Mouse (Mus musculus): ENCODE measurements around the gene Whrn. TPM values are rescaled to one million over a fixed set of nuclear protein-coding genes. Genes with fewer than 3 reads are reported as not detected.

The Whrn gene
- total RNA-seq (2021) = 1 to 10 TPM; 1.6 to 2.2 TPM
- long read RNA-seq, experiment 1, full-length matches to known transcripts = 1 of 2 reads
- long read RNA-seq, experiment 1, partial matches to known transcripts = 1 of 2 reads
- long read RNA-seq, experiment 1, other reads (novel, unspliced or antisense) = 0 of 2 reads
- long read RNA-seq, experiment 2, full-length matches to known transcripts = 1 of 4 reads
- long read RNA-seq, experiment 2, partial matches to known transcripts = 1 of 4 reads
- long read RNA-seq, experiment 2, other reads (novel, unspliced or antisense) = 2 of 4 reads

DNA sequence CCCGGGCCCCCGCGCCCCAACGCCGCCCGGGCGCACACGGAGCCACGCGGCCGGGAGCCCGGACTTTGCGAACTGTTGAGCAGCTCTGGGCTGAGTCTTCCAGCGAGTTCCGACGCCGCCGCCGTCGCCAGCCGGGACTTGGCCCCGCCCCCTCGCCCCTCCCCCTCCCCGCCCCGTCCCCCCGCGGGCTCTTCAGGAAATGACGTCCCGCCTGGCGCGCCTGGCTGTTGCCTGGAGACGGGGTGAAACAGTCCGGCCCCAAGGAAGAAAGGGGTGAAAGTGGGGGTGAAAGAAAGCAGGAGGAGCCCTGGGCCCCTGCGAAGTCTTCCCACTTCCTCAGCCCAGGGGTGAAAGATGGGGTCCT, at the start of gene Whrn:
TSS of gene Whrn (minus strand) at position 77 of the 364 bp plus-strand sequence.
- DNase-seq = peak; percentile 87
- no peak for TF ChIP-seq CTCF (IDR thresholded peaks at IDR 0.05)
- peak within 1 kb of the TSS; percentile 74 for H3K4me3 ChIP-seq
- H3K27ac ChIP-seq = peak within 1 kb of the TSS; percentile 60
- intact Hi-C loops (cut with DNase I) = loop anchor here (5.0 kb wide), 1 partner anchor 46 kb away; the partner anchor contains the start of gene Atp6v1g1

DNA sequence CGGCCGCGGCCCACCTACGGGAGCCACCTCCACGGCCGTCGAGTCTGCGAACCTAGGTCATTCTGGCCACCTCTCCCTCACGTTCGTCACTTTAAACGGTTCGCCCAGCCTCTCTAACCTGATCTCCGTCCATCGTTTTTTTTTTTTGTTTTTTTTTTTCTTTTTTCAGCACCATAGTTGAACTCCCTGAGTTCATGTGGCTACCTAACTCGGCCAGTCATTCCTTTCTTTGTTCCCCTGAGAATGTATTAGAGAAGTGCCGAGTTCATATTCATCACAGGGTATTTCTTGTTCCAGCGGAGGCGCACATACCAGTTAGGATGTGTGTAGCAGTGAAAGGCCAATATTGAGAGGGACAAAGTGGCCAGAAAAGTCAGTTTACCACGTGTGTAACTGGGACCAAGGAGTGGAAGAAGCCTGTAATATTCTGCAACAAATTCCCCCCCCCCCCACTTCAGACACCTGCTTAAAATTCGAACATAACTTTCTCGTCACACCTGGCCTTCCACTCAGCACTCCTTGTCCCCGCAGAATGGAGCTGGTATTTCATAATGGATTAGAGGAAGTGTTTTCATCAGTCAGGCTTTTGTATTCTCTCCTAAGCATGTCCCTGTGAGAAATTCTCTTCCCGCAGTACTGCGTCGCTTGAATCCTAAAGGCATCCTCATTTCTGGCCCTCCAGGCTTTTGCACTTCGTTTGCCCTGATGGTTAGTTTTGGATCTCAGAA, 49.6 kb upstream of the Whrn start:
- no peak for TF ChIP-seq CTCF (IDR thresholded peaks at IDR 0.05)
- Histone ChIP-seq H3K27ac (peak overlapping the region; percentile 95), H3K4me3 (peak overlapping the region; percentile 99)
- DNase-seq = no peak
- intact Hi-C loops (cut with DNase I) = no loop called here

DNA sequence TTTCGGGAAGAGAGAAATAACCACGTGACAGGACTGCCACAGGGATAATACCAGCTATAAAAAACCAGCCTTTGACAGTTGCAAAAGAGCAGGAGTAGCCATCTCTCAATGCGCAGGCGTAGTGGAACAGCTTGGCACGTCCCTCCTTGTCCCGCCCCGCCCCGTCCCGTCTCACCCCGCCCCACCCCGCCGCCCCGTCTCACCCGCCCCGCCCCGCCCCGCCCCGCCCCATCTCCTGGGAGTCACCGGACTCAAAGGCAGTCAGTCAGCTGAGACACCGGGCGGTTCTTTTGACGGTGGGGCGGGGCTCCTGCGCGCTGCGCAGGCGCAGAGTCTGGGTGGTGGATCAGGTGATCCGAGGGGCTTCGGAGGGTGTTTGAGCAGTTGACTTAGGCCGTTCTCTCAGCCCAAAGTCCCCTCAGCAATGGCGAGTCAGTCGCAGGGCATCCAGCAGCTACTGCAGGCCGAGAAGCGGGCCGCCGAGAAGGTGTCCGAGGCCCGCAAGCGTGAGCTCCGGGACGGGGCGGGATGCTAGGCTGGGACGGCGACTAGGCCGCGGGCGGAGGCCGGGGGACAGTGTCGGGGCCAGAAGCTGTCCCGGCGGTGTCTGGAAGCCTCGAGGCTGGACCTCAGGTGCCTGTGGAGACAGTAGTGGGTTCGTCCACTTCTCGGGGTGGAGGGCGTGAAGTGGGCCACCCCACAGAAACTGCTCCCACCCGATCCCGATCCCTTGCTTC, 48.9 kb upstream of the Whrn start, which contains the start of gene Atp6v1g1:
TSS of gene Atp6v1g1 (plus strand) at position 279 of the 737 bp plus-strand sequence.
- intact Hi-C loops (cut with DNase I) = loop anchor here (5.0 kb wide), 2 partner anchors 47 to 132 kb away; partner anchors contain the start of gene Whrn

DNA sequence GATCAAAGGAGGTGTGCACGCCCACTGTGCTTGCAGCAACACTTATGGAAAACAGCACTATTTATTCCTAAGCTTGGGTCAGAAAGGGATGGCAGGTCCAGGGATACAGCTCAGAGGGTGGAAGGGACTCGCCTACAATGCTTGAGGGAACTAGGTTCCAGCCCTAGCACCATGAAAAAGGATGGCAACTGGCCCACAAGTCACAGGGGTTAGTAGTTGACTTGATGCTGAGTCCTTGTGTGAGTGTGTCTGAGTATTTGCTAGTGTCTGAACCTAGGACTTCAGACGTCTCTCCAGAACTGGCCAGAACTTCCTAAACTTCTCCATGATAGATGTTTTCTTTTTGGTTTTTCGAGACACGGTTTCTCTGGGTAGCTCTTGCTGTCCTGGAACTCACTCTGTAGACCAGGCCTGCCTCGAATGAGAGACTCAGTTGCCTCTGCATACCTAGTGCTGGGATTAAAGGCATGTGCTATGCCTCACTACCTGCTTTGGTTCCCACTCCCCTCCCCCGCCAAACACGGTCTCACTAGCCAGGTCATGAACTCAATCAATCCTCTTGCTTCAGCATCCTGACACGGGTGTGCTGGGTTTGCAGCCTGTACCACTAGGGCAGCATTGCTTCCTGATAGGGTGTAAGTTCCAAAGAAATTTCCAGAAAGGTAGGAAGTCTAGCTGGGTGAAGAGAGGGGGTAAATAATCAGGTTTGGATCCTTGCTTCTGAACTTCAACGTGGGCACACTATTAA, 48.1 kb upstream of the Whrn start:
- peak; percentile 25; the same call in 1 of the 2 replicates for TF ChIP-seq CTCF (IDR thresholded peaks at IDR 0.05)
- DNase-seq = peak; percentile 51
- intact Hi-C loops (cut with DNase I) = loop anchor here (5.0 kb wide), 2 partner anchors 47 to 132 kb away; partner anchors contain the start of gene Whrn
- H3K27ac ChIP-seq = peak overlapping the region; percentile 88
- H3K4me3 ChIP-seq = peak overlapping the region; percentile 99

More for the DNA sequence above, 48.9 kb upstream of the Whrn start, which contains the start of gene Atp6v1g1:
- no peak for TF ChIP-seq CTCF (IDR thresholded peaks at IDR 0.05)
- DNase-seq = peak; percentile 97
- peak within 1 kb of the TSS; percentile 99 for H3K4me3 ChIP-seq
- H3K27ac ChIP-seq = peak within 1 kb of the TSS; percentile 95

DNA sequence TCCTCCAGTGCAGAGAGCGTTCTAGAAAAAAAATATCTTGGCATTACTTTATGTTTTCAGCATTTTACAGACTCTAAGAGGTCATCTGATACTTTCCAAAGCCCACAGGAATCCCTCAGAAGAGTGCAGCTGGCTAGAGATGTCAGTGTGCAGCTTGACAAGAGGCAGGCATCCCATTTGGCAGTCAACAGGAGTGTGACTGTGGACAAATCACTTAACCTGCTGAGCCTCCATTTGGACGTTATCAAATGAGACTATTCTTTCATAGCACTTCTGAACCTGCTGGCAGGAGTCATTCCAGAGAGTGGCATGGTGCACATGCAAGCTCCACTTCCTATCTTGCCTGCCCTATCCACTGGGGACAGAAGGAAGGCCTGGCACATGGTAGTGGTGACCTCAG, 46.4 kb upstream of the Whrn start:
- no peak overlapping the region for H3K4me3 ChIP-seq
- intact Hi-C loops (cut with DNase I) = loop anchor here (5.0 kb wide), 2 partner anchors 45 to 130 kb away; partner anchors contain the start of gene Whrn
- peak overlapping the region; percentile 76 for H3K27ac ChIP-seq
- TF ChIP-seq CTCF (IDR thresholded peaks at IDR 0.05) = no peak
- peak; percentile 67 for DNase-seq

DNA sequence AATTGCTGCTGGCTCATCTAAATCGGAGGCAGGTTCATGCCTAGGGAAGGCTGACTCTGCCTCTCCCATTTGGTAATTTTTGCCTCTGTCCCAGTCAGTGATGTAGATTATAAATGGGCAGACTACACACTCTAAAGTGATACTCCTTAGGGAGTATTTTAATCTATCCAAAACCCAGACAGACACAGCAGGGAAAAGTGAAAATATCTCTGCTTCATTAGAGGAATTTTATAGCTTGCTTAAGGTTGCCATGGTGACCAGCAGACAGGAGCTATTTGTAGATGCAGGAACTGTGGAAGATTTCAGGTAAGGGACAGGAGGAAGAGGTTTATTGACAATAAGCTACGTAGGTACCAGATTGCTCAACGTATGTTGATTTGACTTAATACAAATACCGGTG, 41.8 kb upstream of the Whrn start:
- intact Hi-C loops (cut with DNase I) = no loop called here
- no peak overlapping the region for H3K4me3 ChIP-seq
- no peak for TF ChIP-seq CTCF (IDR thresholded peaks at IDR 0.05)
- no peak overlapping the region for H3K27ac ChIP-seq
- no peak for DNase-seq

DNA sequence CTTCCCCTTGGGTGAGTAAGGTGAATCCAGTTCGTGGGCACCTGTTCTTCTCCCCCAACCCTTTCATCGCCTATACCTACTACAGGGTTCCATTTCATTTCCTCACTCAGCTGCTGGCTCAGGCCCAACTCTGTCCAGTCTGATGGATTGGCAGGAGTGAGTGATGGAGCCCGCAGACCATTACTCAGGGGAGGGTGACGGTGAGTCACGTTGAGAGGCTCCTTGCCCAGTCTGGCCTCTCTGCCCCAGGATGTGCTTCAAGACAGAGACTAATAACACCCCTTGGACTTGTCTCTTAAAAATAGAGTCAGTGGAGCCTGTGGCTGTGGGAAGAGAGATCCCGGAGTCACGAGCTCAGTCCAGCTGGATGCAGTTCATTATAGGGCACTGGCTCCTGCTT, 34.6 kb upstream of the Whrn start:
- TF ChIP-seq CTCF (IDR thresholded peaks at IDR 0.05) = no peak
- no peak overlapping the region for H3K27ac ChIP-seq
- DNase-seq = no peak
- no peak overlapping the region for H3K4me3 ChIP-seq
- intact Hi-C loops (cut with DNase I) = no loop called here

DNA sequence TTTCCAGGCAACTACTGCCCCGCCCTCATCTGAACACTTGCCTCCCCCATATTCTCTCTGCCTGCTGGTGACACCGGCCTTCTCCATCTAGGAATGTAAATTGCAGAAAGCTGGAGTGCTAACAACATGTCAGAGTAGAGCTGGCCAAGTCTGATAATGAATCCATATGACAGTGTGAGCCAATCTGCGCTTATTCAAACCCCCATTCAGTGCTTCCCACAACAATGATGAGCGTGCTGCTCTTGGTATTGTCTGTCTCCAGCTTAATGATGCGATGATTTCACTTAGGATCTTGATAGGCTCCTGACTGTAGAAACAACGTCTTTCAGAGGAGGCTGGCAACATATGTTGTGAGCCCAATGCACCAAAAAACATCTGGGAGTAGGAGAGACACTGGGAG, 33.2 kb upstream of the Whrn start:
- intact Hi-C loops (cut with DNase I) = no loop called here
- Histone ChIP-seq H3K4me3 (no peak overlapping the region), H3K27ac (no peak overlapping the region)
- no peak for DNase-seq
- TF ChIP-seq CTCF (IDR thresholded peaks at IDR 0.05) = no peak

DNA sequence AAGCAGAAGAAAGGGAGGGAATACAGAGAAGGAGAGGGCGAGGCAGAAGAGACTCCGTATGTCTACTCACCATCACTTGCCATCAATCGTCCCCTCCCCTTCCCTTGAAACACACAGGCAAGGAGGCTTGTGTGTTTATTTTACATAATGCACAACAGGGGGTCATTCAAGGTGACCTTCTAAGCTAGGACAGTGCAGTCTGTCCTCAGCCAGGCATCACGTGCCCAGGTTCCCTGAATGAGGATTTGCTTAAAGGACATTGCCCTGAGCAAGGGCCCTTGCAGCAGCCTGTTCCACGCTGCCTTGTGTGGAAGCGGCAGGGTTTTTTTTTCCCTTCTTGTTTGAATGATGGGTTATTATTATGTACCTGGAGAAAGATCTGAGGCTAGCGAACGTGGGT, 29.7 kb upstream of the Whrn start:
- Histone ChIP-seq H3K27ac (no peak overlapping the region), H3K4me3 (no peak overlapping the region)
- no peak for TF ChIP-seq CTCF (IDR thresholded peaks at IDR 0.05)
- DNase-seq = no peak
- intact Hi-C loops (cut with DNase I) = no loop called here

DNA sequence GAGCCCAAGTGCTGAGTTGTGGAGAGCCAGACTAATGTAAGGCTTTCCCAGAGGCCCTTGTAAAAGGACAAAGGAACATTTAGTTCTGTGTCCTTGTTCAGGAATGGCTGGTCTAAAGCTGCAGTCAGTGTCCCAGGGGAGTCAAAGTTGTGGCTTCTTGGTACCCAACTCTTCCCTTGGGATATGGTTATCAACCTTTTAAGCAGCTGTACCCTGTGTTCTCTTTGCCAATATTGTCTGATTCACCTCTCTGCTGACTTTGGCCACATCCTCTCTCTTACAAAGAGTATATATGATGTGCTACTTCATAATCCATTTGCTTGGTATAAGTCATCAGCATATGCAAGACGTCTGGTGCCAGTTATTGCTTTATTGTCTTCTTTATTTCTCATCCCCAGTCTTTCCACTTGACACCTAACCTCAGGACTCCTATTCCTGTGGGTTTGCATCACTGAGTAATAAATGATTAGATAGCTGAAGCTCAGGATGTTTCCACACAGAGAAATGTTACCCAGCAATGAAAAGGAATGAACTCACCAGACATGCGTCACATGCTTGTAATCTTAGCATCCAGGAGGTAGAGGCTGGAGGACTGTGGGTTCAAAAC, 26.1 kb upstream of the Whrn start:
- no peak for DNase-seq
- H3K4me3 ChIP-seq = no peak overlapping the region
- no peak for TF ChIP-seq CTCF (IDR thresholded peaks at IDR 0.05)
- no peak overlapping the region for H3K27ac ChIP-seq
- intact Hi-C loops (cut with DNase I) = no loop called here

DNA sequence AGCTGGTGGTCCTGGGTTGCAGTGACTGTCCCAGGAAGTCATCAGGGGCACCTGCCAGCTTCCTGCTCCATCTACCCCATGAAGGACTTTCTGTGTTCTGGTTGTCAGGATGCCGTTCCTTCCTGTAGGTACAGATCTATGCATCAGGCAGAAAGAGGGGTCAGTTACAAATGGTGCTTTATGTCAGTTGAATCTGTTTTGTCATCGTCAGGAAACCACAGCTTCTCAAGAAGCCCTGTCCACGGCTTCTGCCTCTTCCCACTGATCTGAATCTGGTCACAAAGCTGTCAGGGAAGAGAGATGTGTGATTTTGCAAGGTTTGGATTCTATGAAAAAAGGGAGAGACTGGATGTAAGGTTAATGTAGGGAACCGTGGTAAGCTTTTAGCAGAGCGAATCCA, 19.2 kb upstream of the Whrn start:
- no peak for DNase-seq
- no peak overlapping the region for H3K4me3 ChIP-seq
- TF ChIP-seq CTCF (IDR thresholded peaks at IDR 0.05) = no peak
- intact Hi-C loops (cut with DNase I) = no loop called here
- no peak overlapping the region for H3K27ac ChIP-seq

All from gastrocnemius, adult 2 months (tissue).